Mouse (Mus musculus) cerebellum, adult 2 months (tissue): ENCODE results near the gene Tvp23a.

Experiments
- CTCF ChIP-seq: fragments of 200-500 bp; IDR thresholded peaks from 2 replicates; pipeline ENCODE4 v1.5.1; 2011; ENCODE audit warnings: low read depth, mild to moderate bottlenecking, control low read depth, low read length, moderate library complexity, borderline replicate concordance; ENCODE audit not compliant: insufficient read depth
- POLR2A ChIP-seq: fragments of 200-500 bp; IDR thresholded peaks from 2 replicates; pipeline ENCODE4 v1.6.1; 2011; ENCODE audit warnings: low read length, control low read depth, borderline replicate concordance; ENCODE audit not compliant: insufficient read depth

DNA sequence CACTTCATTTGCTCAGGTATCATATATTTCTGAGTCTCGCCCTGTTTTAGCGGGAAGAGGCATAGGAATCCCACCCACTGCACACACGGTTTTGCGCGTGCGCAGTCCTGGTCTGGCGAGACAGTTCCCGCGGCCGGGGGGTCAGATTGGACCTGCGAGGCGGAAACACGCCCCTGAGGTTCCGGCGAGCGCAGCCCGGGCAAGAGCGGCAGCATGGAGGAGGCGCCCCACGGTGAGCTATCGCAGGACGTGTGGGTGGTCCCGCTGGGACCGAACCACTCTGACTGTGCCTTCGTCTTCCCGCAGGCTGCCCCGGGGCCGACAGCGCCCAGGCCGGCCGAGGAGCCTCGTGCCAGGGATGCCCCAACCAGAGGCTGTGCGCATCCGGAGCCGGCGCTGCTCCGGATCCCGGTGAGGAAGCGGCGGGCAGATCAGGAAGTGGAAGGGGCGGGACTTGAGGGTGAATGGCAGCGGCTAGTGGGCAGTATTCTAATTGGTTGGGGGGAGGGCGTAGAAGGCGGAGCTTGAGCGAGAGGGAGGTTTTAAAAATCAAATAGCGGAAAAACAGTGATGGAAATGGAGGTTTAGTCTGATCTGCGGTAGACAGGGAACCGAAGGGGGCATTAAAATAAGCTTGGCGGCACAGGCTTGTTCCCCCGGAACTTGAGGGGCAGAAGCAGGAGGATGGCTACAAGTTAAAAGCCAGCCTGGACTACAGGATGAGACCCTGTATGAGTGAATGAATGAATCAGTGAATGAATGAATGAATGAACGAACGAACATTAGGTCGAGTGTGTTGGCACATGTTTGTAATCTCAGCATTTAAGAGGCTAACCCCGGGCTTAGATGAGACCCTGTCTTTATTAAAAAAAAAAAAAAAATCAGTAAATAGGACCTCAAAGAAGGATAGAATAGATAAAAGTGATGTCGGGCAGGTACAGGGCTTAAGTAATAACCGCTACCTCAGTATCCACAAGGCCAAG is 35.1 kb downstream of the Tvp23a start, which contains the start of gene Nubp1:
- TF ChIP-seq CTCF (no peak), POLR2A (peak; percentile 94)
